Mouse (Mus musculus): ENCODE results near the gene Tnxb.
"Not testable (repeated sequence)": the region's sequence is repeated elsewhere in the genome, so short reads cannot be mapped to it uniquely, and the experiment has no call there.

Gene Tnxb

GRCm38 (mm10) chr17:34684253-34684893, 14.0 kb downstream of the Tnxb start:
- DNase-seq (ENCODE audit: inconsistent ontology term), result no peak

- DNase-seq (ENCODE audit: inconsistent ontology term), result peak; percentile 16
Measured at GRCm38 (mm10) chr17:34685120-34686110, 15.1 kb downstream of the Tnxb start.

- no peak for DNase-seq (ENCODE audit: inconsistent ontology term)
Measured at GRCm38 (mm10) chr17:34688889-34689288, 18.6 kb downstream of the Tnxb start.

GRCm38 (mm10) chr17:34690458-34690857, 20.1 kb downstream of the Tnxb start:
- no peak for DNase-seq (ENCODE audit: inconsistent ontology term)

GRCm38 (mm10) chr17:34692906-34693305, 22.6 kb downstream of the Tnxb start:
- no peak for DNase-seq (ENCODE audit: inconsistent ontology term)

- no peak for DNase-seq (ENCODE audit: inconsistent ontology term)
Measured at GRCm38 (mm10) chr17:34699575-34700408, 29.5 kb downstream of the Tnxb start.

- no peak for DNase-seq (ENCODE audit: inconsistent ontology term)
Measured at GRCm38 (mm10) chr17:34700671-34701071, 30.3 kb downstream of the Tnxb start.

GRCm38 (mm10) chr17:34706476-34706875, 36.1 kb downstream of the Tnxb start:
- not testable (repeated sequence) for DNase-seq (ENCODE audit: inconsistent ontology term)

- DNase-seq (ENCODE audit: inconsistent ontology term), result peak; percentile 43
Measured at GRCm38 (mm10) chr17:34712951-34713350, 42.6 kb downstream of the Tnxb start.

- DNase-seq (ENCODE audit: inconsistent ontology term), result not testable (repeated sequence)
Measured at GRCm38 (mm10) chr17:34714181-34714907, 44.0 kb downstream of the Tnxb start.

- not testable (repeated sequence) for DNase-seq (ENCODE audit: inconsistent ontology term)
Measured at GRCm38 (mm10) chr17:34714908-34715445, 44.6 kb downstream of the Tnxb start.

GRCm38 (mm10) chr17:34715451-34715850, 45.1 kb downstream of the Tnxb start:
- not testable (repeated sequence) for DNase-seq (ENCODE audit: inconsistent ontology term)

GRCm38 (mm10) chr17:34716247-34716646, 45.9 kb downstream of the Tnxb start:
- DNase-seq (ENCODE audit: inconsistent ontology term), result no peak

GRCm38 (mm10) chr17:34717401-34717800, 47.1 kb downstream of the Tnxb start:
- no peak for DNase-seq (ENCODE audit: inconsistent ontology term)

- DNase-seq (ENCODE audit: inconsistent ontology term), result not testable (repeated sequence)
Measured at GRCm38 (mm10) chr17:34719886-34720285, 49.6 kb downstream of the Tnxb start.

GRCm38 (mm10) chr17:34722238-34722637, 51.9 kb downstream of the Tnxb start:
- not testable (repeated sequence) for DNase-seq (ENCODE audit: inconsistent ontology term)

- no peak for DNase-seq (ENCODE audit: inconsistent ontology term)
Measured at GRCm38 (mm10) chr17:34723066-34723465, 52.7 kb downstream of the Tnxb start.

- no peak for DNase-seq (ENCODE audit: inconsistent ontology term)
Measured at GRCm38 (mm10) chr17:34727887-34728286, 57.6 kb downstream of the Tnxb start.

- DNase-seq (ENCODE audit: inconsistent ontology term), result not testable (repeated sequence)
Measured at GRCm38 (mm10) chr17:34729155-34729554, 58.8 kb downstream of the Tnxb start.

- not testable (repeated sequence) for DNase-seq (ENCODE audit: inconsistent ontology term)
Measured at GRCm38 (mm10) chr17:34729779-34730553, 59.6 kb downstream of the Tnxb start.
